Mouse (Mus musculus) midbrain, postnatal 0 days (tissue): ENCODE measurements around the gene Dpf1. TPM values are rescaled to one million over a fixed set of nuclear protein-coding genes. Genes with fewer than 3 reads are reported as not detected.

Experiments used
- ATAC-seq: fragments of 200-750 bp; cut with Nextera tagmentation; 2 replicates; pipeline ENCODE4 v1.8.0; 2017; ENCODE audit warnings: moderate number of reproducible peaks, mild to moderate bottlenecking, moderate TSS enrichment, moderate library complexity; ENCODE audit not compliant: low FRiP score
- DNase-seq: peaks from one replicate; pipeline ENCODE4 v3.0.0-alpha.2; 2015; ENCODE audit warnings: low spot score
- H3K27ac ChIP-seq: fragments of 300-500 bp; sonication (generic); 2 replicates; pipeline ENCODE4 v1.5.1; 2014; ENCODE audit warnings: low read depth, mild to moderate bottlenecking, low read length, mixed read lengths
- H3K27me3 ChIP-seq: fragments of 300-500 bp; sonication (generic); 2 replicates; pipeline ENCODE4 v1.6.1; 2014; ENCODE audit warnings: low read length, control low read depth, mixed read lengths; ENCODE audit not compliant: insufficient read depth
- H3K36me3 ChIP-seq: fragments of 300-500 bp; sonication (generic); 2 replicates; pipeline ENCODE4 v1.6.1; 2014; ENCODE audit warnings: low read length, control low read depth, mixed read lengths; ENCODE audit not compliant: insufficient read depth
- H3K4me1 ChIP-seq: fragments of 300-500 bp; sonication (generic); 2 replicates; pipeline ENCODE4 v1.6.1; 2014; ENCODE audit warnings: mild to moderate bottlenecking, control low read depth, antibody characterized with exemption, low read length, mixed read lengths; ENCODE audit not compliant: insufficient read depth
- H3K4me2 ChIP-seq: fragments of 300-500 bp; sonication (generic); 2 replicates; pipeline ENCODE4 v1.6.1; 2014; ENCODE audit warnings: low read depth, mild to moderate bottlenecking, low read length, mixed read lengths; ENCODE audit not compliant: poor library complexity, severe bottlenecking
- H3K4me3 ChIP-seq: fragments of 300-500 bp; sonication (generic); 2 replicates; pipeline ENCODE4 v1.5.1; 2014; ENCODE audit warnings: low read depth, mild to moderate bottlenecking, low read length, moderate library complexity
- H3K9ac ChIP-seq: fragments of 300-500 bp; sonication (generic); replicated peaks from 2 replicates; pipeline ENCODE4 v1.6.1; 2014; ENCODE audit warnings: mild to moderate bottlenecking, low read length, moderate library complexity, mixed read lengths; ENCODE audit not compliant: poor library complexity, severe bottlenecking
- H3K9me3 ChIP-seq: fragments of 300-500 bp; sonication (generic); 2 replicates; pipeline ENCODE4 v1.6.1; 2016; ENCODE audit warnings: low read length, control low read depth
- CTCF ChIP-seq: IDR thresholded peaks from 2 replicates; pipeline ENCODE4 v1.5.1; 2016; ENCODE audit warnings: antibody characterized with exemption, mild to moderate bottlenecking
- WGBS: fragments of 180-500 bp; shearing (Covaris S2); extraction: QIAGEN DNeasy Blood & Tissue Kit; methylation state at CpG from one replicate; pipeline ENCODE4 v1.1.7; 2014; 5-methylcytosine and 5-hydroxymethylcytosine counted together
- polyA plus RNA-seq: library from polyadenylated mRNA; unstranded; fragments of >200 nt; fragmentation: Nextera tagmentation; extraction: Ambion mirVana; gene quantifications from 2 replicates; pipeline ENCODE4 v1.2.1, GENCODE M21; 2015
- total RNA-seq: library from RNA; depleted of rRNA; stranded (reverse); fragments of >200 nt; gene quantifications from 2 replicates; pipeline ENCODE4 v1.2.3, GENCODE M21; 2014

The Dpf1 gene
- total and polyA plus RNA-seq, 2 experiments from 2014 or later = 160 to 192 TPM

- H3K27ac ChIP-seq = no peak overlapping the region
- no peaks in the 10 kb centered on the region for H3K27me3 ChIP-seq
- no peak overlapping the region for H3K9ac ChIP-seq
- TF ChIP-seq CTCF = no peak
- no peak for DNase-seq
- WGBS = 88% methylated on average over 6 of the region's 6 CpGs
- H3K9me3 ChIP-seq = no peaks in the 10 kb centered on the region
- H3K4me1 ChIP-seq = no peaks in the 10 kb centered on the region
- H3K36me3 ChIP-seq = peaks cover 56% of the 10 kb centered on the region
- no peak for ATAC-seq
- no peak overlapping the region for H3K4me3 ChIP-seq
- no peak overlapping the region for H3K4me2 ChIP-seq
These were observed 23.3 kb downstream of the Dpf1 start for GRCm38 (mm10) chr7:29327087-29327486.

- no peak for DNase-seq
- Histone ChIP-seq H3K36me3 (peaks cover 59% of the 10 kb centered on the region), H3K4me2 (no peak overlapping the region), H3K27me3 (no peaks in the 10 kb centered on the region), H3K4me1 (no peaks in the 10 kb centered on the region), H3K27ac (no peak overlapping the region), H3K9me3 (no peaks in the 10 kb centered on the region), H3K4me3 (no peak overlapping the region), H3K9ac (no peak overlapping the region)
- no peak for ATAC-seq
- TF ChIP-seq CTCF = no peak
- 90% methylated on average over 16 of the region's 16 CpGs for WGBS
These were observed 25.2 kb downstream of the Dpf1 start for GRCm38 (mm10) chr7:29328984-29329383.

- H3K4me2 ChIP-seq = no peak overlapping the region
- no peaks in the 10 kb centered on the region for H3K9me3 ChIP-seq
- H3K9ac ChIP-seq = no peak overlapping the region
- no peaks in the 10 kb centered on the region for H3K4me1 ChIP-seq
- TF ChIP-seq CTCF = no peak
- no peak overlapping the region for H3K27ac ChIP-seq
- H3K27me3 ChIP-seq = no peaks in the 10 kb centered on the region
- peaks cover 48% of the 10 kb centered on the region for H3K36me3 ChIP-seq
- H3K4me3 ChIP-seq = no peak overlapping the region
- ATAC-seq = no peak
- 57% methylated on average over 7 of the region's 7 CpGs for WGBS
- no peak for DNase-seq
These were observed 30.4 kb downstream of the Dpf1 start for GRCm38 (mm10) chr7:29334156-29334555.

GRCm38 (mm10) chr7:29335276-29335675, 31.5 kb downstream of the Dpf1 start:
- no peak overlapping the region for H3K27ac ChIP-seq
- H3K9me3 ChIP-seq = no peaks in the 10 kb centered on the region
- H3K9ac ChIP-seq = no peak overlapping the region
- DNase-seq = no peak
- H3K4me1 ChIP-seq = no peaks in the 10 kb centered on the region
- H3K27me3 ChIP-seq = no peaks in the 10 kb centered on the region
- H3K4me3 ChIP-seq = no peak overlapping the region
- peaks cover 38% of the 10 kb centered on the region for H3K36me3 ChIP-seq
- no peak for ATAC-seq
- H3K4me2 ChIP-seq = no peak overlapping the region
- peak; percentile 54; the same call in 1 of the 2 replicates for TF ChIP-seq CTCF

- ATAC-seq (no peak), DNase-seq (no peak)
- no peak overlapping the region for H3K4me3 ChIP-seq
- no peaks in the 10 kb centered on the region for H3K27me3 ChIP-seq
- no peak overlapping the region for H3K27ac ChIP-seq
- TF ChIP-seq CTCF = no peak
- H3K4me1 ChIP-seq = no peaks in the 10 kb centered on the region
- peaks cover 35% of the 10 kb centered on the region for H3K36me3 ChIP-seq
- H3K9me3 ChIP-seq = no peaks in the 10 kb centered on the region
- 85% methylated on average over 6 of the region's 6 CpGs for WGBS
- H3K4me2 ChIP-seq = no peak overlapping the region
- no peak overlapping the region for H3K9ac ChIP-seq
These were observed 32.3 kb downstream of the Dpf1 start for GRCm38 (mm10) chr7:29335841-29336671.

DNA sequence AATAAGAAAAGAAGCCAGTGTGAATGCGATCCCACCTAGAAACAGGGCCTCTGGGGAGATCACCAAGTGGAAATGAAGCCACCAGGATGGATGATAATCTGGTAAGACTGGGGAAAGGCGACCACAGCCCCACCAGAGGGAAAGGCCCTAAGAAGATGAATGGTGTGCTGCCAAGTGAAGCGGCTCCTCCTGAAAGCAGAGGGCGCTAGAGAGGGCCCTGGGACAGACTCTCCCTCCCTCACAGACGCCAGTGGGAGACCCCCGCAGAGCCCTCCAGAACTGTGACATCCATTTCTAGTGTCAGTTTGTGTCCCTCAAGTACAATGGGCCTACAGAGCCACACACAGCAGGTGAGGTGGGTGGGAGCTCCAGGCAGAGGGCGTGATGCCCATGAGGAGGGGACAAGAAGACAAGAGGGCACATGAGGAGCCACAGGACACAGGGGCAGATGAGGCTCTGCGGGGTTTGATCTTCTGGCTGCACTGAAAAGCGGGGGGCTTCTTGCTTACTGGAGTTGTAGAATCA, 33.1 kb downstream of the Dpf1 start:
- Histone ChIP-seq H3K27ac (no peak overlapping the region), H3K4me1 (no peaks in the 10 kb centered on the region), H3K4me3 (no peak overlapping the region), H3K36me3 (peaks cover 28% of the 10 kb centered on the region), H3K27me3 (no peaks in the 10 kb centered on the region), H3K4me2 (no peak overlapping the region), H3K9ac (no peak overlapping the region), H3K9me3 (no peaks in the 10 kb centered on the region)
- DNase-seq (no peak), ATAC-seq (no peak)
- TF ChIP-seq CTCF = peak; percentile 46
- 63% methylated on average over 9 of the region's 9 CpGs for WGBS
